Mouse (Mus musculus) hindbrain, embryonic 16.5 days (tissue): ENCODE data around the gene Abcc2. TPM values are rescaled to one million over a fixed set of nuclear protein-coding genes. Genes with fewer than 3 reads are reported as not detected.
A peak's percentile ranks its signal among the peaks of the same experiment; 100 is the strongest.

Experiments used
- ATAC-seq: fragments of 200-750 bp; cut with Nextera tagmentation; 2 replicates; pipeline ENCODE4 v1.8.0; 2017; ENCODE audit warnings: moderate TSS enrichment, moderate library complexity
- H3K27ac ChIP-seq: fragments of 300-500 bp; sonication (generic); 2 replicates; pipeline ENCODE4 v1.5.1; 2014; ENCODE audit warnings: low read depth, mild to moderate bottlenecking, control low read depth, low read length, moderate library complexity
- H3K27me3 ChIP-seq: fragments of 300-500 bp; sonication (generic); replicated peaks from 2 replicates; pipeline ENCODE4 v1.6.1; 2014; ENCODE audit warnings: low read length; ENCODE audit not compliant: control insufficient read depth, insufficient read depth
- H3K36me3 ChIP-seq: fragments of 300-500 bp; sonication (generic); 2 replicates; pipeline ENCODE4 v1.6.1; 2014; ENCODE audit warnings: mild to moderate bottlenecking, low read length, moderate library complexity, mixed read lengths; ENCODE audit not compliant: control insufficient read depth, insufficient read depth
- H3K4me1 ChIP-seq: fragments of 300-500 bp; sonication (generic); 2 replicates; pipeline ENCODE4 v1.6.1; 2014; ENCODE audit warnings: low read depth, low read length; ENCODE audit not compliant: control insufficient read depth, insufficient read depth
- H3K4me2 ChIP-seq: fragments of 300-500 bp; sonication (generic); 2 replicates; pipeline ENCODE4 v1.6.1; 2014; ENCODE audit warnings: mild to moderate bottlenecking, low read length, control low read depth, moderate library complexity
- H3K4me3 ChIP-seq: fragments of 300-500 bp; sonication (generic); 2 replicates; pipeline ENCODE4 v1.5.1; 2014; ENCODE audit warnings: mild to moderate bottlenecking, low read length, control low read depth, moderate library complexity
- H3K9ac ChIP-seq: fragments of 300-500 bp; sonication (generic); 2 replicates; pipeline ENCODE4 v1.6.1; 2014; ENCODE audit warnings: low read depth, mild to moderate bottlenecking, control low read depth, low read length, moderate library complexity
- H3K9me3 ChIP-seq: fragments of 300-500 bp; sonication (generic); 2 replicates; pipeline ENCODE4 v1.6.1; 2014; ENCODE audit warnings: mild to moderate bottlenecking, low read length, moderate library complexity; ENCODE audit not compliant: control insufficient read depth
- WGBS: fragments of 180-500 bp; shearing (Covaris S2); extraction: QIAGEN DNeasy Blood & Tissue Kit; methylation state at CpG from one replicate; pipeline ENCODE4 v1.1.7; 2014; 5-methylcytosine and 5-hydroxymethylcytosine counted together
- polyA plus RNA-seq: library from polyadenylated mRNA; unstranded; fragments of >200 nt; fragmentation: Nextera tagmentation; extraction: Ambion mirVana; gene quantifications from 2 replicates; pipeline ENCODE4 v1.2.1, GENCODE M21; 2015

Gene Abcc2
- 0.04 and 0.12 TPM in 2 replicates for polyA plus RNA-seq

GRCm38 (mm10) chr19:43781980-43782379, at the start of gene Abcc2:
Abcc2 (plus strand) TSS chr19:43782192.
- 82% methylated on average over 3 of the region's 3 CpGs for WGBS
- Histone ChIP-seq H3K36me3 (no peaks in the 10 kb centered on the region), H3K27me3 (no peaks in the 10 kb centered on the region), H3K27ac (no peak within 1 kb of the TSS), H3K9me3 (no peaks in the 10 kb centered on the region), H3K4me1 (no peaks in the 10 kb centered on the region), H3K4me2 (no peak within 1 kb of the TSS), H3K4me3 (no peak within 1 kb of the TSS), H3K9ac (no peak within 1 kb of the TSS)
- ATAC-seq, result no peak

GRCm38 (mm10) chr19:43738409-43738808, 43.6 kb upstream of the Abcc2 start:
- WGBS, result 97% methylated on average over 10 of the region's 10 CpGs
- Histone ChIP-seq H3K27me3 (no peaks in the 10 kb centered on the region), H3K9me3 (no peaks in the 10 kb centered on the region), H3K27ac (no peak overlapping the region), H3K36me3 (peaks cover 28% of the 10 kb centered on the region), H3K9ac (no peak overlapping the region), H3K4me3 (no peak overlapping the region), H3K4me1 (no peaks in the 10 kb centered on the region), H3K4me2 (no peak overlapping the region)
- no peak for ATAC-seq

- H3K4me3 ChIP-seq, result no peak overlapping the region
- WGBS, result 98% methylated on average over 7 of the region's 7 CpGs
- ATAC-seq, result no peak
These were observed 38.6 kb upstream of the Abcc2 start for GRCm38 (mm10) chr19:43743401-43743800.

GRCm38 (mm10) chr19:43745740-43746139, 36.3 kb upstream of the Abcc2 start:
- Histone ChIP-seq H3K4me2 (no peak overlapping the region), H3K9me3 (no peaks in the 10 kb centered on the region), H3K9ac (no peak overlapping the region), H3K4me1 (no peaks in the 10 kb centered on the region), H3K27me3 (no peaks in the 10 kb centered on the region), H3K27ac (no peak overlapping the region), H3K4me3 (no peak overlapping the region), H3K36me3 (peaks cover 27% of the 10 kb centered on the region)
- ATAC-seq, result no peak
- 98% methylated on average over 3 of the region's 3 CpGs for WGBS

More at GRCm38 (mm10) chr19:43743401-43743800, 38.6 kb upstream of the Abcc2 start:
- H3K27me3 ChIP-seq, result no peaks in the 10 kb centered on the region
- H3K27ac ChIP-seq, result no peak overlapping the region
- H3K36me3 ChIP-seq, result peaks cover 32% of the 10 kb centered on the region
- no peak overlapping the region for H3K4me2 ChIP-seq
- no peaks in the 10 kb centered on the region for H3K9me3 ChIP-seq
- H3K4me1 ChIP-seq, result no peaks in the 10 kb centered on the region
- no peak overlapping the region for H3K9ac ChIP-seq

GRCm38 (mm10) chr19:43747877-43748276, 34.1 kb upstream of the Abcc2 start:
- H3K36me3 ChIP-seq, result peaks cover 21% of the 10 kb centered on the region
- no peaks in the 10 kb centered on the region for H3K27me3 ChIP-seq
- H3K9me3 ChIP-seq, result no peaks in the 10 kb centered on the region
- H3K4me3 ChIP-seq, result no peak overlapping the region
- H3K4me2 ChIP-seq, result no peak overlapping the region
- no peak overlapping the region for H3K9ac ChIP-seq
- H3K27ac ChIP-seq, result no peak overlapping the region
- 95% methylated on average over 4 of the region's 4 CpGs for WGBS
- ATAC-seq, result no peak
- H3K4me1 ChIP-seq, result peaks cover 2% of the 10 kb centered on the region; the same call in 1 of the 2 replicates

- 98% methylated on average over 2 of the region's 2 CpGs for WGBS
- H3K27me3 ChIP-seq, result no peaks in the 10 kb centered on the region
- peaks cover 16% of the 10 kb centered on the region for H3K36me3 ChIP-seq
- H3K9me3 ChIP-seq, result no peaks in the 10 kb centered on the region
- no peak overlapping the region for H3K9ac ChIP-seq
- no peak overlapping the region for H3K4me2 ChIP-seq
- ATAC-seq, result no peak
- no peak overlapping the region for H3K4me3 ChIP-seq
- H3K4me1 ChIP-seq, result peaks cover 6% of the 10 kb centered on the region
- no peak overlapping the region for H3K27ac ChIP-seq
These were observed 32.0 kb upstream of the Abcc2 start for GRCm38 (mm10) chr19:43750008-43750407.

GRCm38 (mm10) chr19:43752489-43753225, 29.3 kb upstream of the Abcc2 start, which contains the start of the genes Cutc and Cox15:
Cutc (plus strand) TSS chr19:43752996.
Cox15 (minus strand) TSS chr19:43753000.
- H3K27me3 ChIP-seq, result no peaks in the 10 kb centered on the region
- H3K27ac ChIP-seq, result peak within 1 kb of the TSS; percentile 96
- peak; percentile 95 for ATAC-seq
- H3K9ac ChIP-seq, result peak within 1 kb of the TSS; percentile 83
- H3K9me3 ChIP-seq, result no peaks in the 10 kb centered on the region
- peaks cover 2% of the 10 kb centered on the region; the same call in 1 of the 2 replicates for H3K36me3 ChIP-seq
- H3K4me2 ChIP-seq, result peak within 1 kb of the TSS; percentile 55
- H3K4me1 ChIP-seq, result peaks cover 6% of the 10 kb centered on the region
- peak within 1 kb of the TSS; percentile 78 for H3K4me3 ChIP-seq
- WGBS, result under 1% methylated on average over 62 of the region's 62 CpGs

GRCm38 (mm10) chr19:43753226-43753835, 28.7 kb upstream of the Abcc2 start:
- Histone ChIP-seq H3K36me3 (no peaks in the 10 kb centered on the region; the same call in 1 of the 2 replicates), H3K27me3 (no peaks in the 10 kb centered on the region), H3K4me1 (peaks cover 6% of the 10 kb centered on the region), H3K4me2 (peak overlapping the region; percentile 55), H3K9ac (peak overlapping the region; percentile 83), H3K4me3 (peak overlapping the region; percentile 78), H3K9me3 (no peaks in the 10 kb centered on the region), H3K27ac (peak overlapping the region; percentile 96)
- ATAC-seq, result peak; percentile 91
- WGBS, result 2% methylated on average over 16 of the region's 24 CpGs

GRCm38 (mm10) chr19:43754237-43754636, 27.8 kb upstream of the Abcc2 start:
- no peaks in the 10 kb centered on the region for H3K27me3 ChIP-seq
- no peak overlapping the region for H3K4me3 ChIP-seq
- no peak overlapping the region for H3K27ac ChIP-seq
- 77% methylated on average over 2 of the region's 2 CpGs for WGBS
- ATAC-seq, result no peak
- peaks cover 6% of the 10 kb centered on the region for H3K4me1 ChIP-seq
- H3K9me3 ChIP-seq, result no peaks in the 10 kb centered on the region
- H3K36me3 ChIP-seq, result no peaks in the 10 kb centered on the region; the same call in 1 of the 2 replicates
- no peak overlapping the region for H3K9ac ChIP-seq
- no peak overlapping the region for H3K4me2 ChIP-seq
